Mouse (Mus musculus): ENCODE measurements at regions not wholly inside any gene's neighbourhood (a gene's known extent, or its start where the extent isn't known, plus 50 kb on each side); places are given as distances from the start of the nearest gene placed in this dataset.
A peak's percentile ranks its signal among the peaks of the same experiment; 100 is the strongest.

DNA sequence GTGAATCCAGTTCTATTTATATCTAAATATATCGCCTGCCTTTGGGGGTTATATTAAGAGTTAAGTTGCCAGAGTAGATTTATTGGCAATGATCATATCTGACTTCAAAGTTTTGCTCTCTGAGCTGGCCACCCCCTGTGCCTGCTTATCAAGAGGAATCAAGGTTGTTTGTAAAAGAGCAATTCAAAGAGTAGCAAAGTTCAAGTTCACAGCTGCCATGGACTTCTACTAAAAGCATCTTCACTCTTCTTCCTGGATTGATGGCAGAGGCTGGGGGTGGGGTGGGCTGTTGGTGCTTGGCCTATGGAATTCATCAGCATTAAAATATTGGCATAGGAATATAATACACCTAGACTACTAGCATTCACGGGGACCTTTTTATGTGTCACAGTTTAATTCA, 131.2 kb upstream of the Cxxc4 start:
- no peak for DNase-seq (ENCODE audit: low read depth, low spot score)

DNA sequence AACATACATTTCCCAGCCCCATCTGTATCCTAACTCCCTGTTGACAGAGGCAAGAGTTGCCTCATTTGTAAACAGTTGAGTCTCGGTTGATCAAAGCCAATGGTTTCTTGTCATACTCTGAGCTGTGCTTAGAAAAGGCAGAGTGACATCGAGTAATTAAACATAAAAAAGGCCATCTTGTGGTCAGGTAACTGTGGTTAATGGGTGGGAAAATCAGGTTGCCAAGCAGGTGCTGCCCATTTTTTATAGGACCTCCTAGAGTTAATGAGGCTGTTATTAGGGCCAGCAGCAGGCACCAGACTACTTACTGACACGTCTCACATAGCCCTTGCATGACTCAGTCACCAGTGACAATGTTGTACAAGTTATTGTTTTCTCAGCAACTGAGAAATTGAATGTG, 130.7 kb upstream of the Cxxc4 start:
- DNase-seq (ENCODE audit: low read depth, low spot score): no peak

DNA sequence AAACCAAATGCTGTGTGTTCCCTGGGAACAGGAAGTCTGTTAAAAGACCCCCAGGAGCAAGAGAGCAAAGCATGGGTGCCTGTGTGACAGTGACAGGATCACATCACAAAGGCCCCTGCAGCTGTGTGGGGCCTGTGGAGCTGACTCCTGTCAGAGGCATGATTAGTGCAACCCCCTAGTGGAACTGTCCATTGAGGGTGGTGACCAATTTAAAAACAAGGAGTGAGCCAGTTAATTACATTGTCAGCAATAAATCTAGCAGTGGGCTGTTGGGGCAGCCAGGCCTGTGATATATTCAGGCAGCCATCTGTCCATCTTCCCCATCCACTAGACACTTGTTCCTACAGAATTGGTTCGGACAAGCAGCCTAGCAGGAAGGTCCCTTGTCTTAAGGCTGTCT, 121.8 kb upstream of the Cxxc4 start:
- DNase-seq (ENCODE audit: low read depth, low spot score): no peak

DNA sequence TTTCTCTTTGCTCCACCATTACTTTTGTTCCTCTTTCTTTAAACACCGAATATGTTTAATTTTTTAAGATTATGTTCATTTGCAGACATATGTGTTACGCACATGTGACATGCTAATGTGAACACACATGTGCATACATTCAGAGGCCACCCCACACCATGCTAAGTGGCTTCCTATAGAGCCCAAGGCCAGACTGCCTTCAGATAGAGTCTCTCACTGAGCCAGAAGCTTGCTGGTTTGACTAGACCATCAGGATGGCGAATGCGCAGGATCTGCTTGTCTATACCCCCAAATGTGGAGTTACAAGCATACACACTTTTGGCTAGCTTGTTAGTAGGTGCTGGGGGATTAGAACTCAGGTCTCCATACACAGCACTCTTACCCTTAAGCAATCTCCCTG, 121.3 kb upstream of the Cxxc4 start:
- no peak for DNase-seq (ENCODE audit: low read depth, low spot score)

DNA sequence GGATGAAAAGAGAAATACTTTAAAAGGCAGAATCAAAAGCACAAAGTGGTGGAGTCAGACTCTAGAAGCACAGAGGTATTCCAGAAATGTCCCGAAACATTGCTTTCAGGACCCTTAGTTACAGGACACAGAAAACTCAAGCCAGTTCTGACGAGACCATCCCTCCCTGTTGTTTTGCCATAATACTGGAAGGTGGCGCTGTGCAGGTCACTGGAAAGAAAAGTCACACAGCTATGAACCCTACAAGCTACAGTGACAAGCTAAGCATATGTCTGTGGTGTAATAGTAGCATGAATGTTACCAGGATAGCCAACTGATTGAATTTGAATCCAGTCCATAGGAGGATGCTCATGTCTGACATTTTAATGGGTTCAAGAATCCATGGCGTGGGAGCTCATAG, 117.4 kb upstream of the Cxxc4 start:
- no peak for DNase-seq (ENCODE audit: low read depth, low spot score)

DNA sequence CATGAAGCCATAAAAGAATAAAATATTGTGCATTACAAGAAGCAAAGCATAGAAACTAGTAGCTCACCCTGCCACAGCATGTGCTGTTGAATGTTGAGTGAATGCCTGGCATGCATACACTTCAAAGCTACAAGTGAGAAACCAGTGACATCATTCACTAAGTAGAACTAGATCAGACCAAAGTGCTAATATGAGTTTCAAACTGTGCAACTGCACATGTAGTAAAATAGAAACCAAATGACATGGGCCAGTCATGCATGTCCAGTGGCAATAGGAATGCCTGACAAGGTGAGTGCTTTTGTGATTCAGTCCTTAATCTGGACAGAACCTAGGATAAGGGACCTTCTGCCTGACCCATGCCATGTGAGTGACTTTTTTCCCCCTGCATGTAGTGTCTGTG, 111.3 kb upstream of the Cxxc4 start:
- DNase-seq (ENCODE audit: low read depth, low spot score): no peak

DNA sequence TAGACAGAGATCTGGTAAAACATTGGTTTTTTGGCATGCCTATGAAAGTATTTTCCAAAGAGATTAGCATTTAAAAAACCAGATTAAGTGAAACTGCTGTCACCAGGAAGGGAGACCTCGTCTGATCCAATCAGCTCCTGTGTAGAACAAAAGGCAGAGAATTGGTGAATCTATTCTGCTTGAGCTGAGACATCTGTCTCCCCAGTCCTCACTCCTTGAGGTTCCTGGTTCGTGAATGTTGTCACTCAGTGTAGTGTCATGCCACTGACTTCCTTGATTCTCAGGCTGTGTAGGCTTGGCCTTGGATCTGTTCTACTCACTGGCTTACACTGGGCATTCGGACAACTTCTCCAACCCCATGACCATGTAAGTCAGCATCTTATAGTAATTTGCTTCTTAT, 105.9 kb upstream of the Cxxc4 start:
- DNase-seq (ENCODE audit: low read depth, low spot score): no peak

DNA sequence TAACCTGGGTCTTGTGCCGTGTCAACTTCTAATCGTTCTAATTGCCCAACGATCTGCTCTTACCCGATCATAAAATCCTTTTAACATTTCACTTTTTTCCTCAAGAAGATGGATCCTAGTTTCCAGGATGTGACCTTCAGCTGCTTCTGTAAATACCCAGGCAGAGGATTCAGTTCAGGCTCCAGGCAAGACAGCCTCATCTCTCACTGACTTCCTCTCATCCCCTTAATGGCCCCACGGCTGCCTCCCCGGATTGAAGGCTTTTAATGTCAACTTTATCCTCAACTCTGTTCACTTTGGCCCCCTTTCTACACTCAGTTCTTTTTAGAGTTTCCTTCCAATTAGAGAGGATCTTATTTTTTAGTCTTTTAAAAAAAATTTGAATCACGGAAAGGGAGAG, 91.0 kb upstream of the Cxxc4 start:
- no peak for DNase-seq (ENCODE audit: low read depth, low spot score)

DNA sequence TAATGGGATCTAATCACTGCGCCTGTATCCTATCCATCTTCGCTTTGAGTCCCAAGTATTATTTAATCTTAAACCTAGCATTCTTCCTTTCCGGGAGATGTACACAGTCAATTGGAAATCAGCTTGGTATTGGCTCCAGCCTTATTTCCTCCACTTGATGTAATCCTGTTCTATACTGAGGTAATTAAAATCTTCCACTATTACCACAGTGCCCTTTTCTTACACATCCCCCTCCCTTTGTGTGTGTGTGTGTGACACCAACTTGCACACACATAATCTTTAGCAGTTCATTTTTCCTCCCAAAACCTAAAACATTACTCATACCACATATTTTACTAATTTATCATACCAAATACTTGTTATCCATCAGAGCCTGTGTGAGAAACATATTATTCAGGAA, 90.3 kb upstream of the Cxxc4 start:
- no peak for DNase-seq (ENCODE audit: low read depth, low spot score)

DNA sequence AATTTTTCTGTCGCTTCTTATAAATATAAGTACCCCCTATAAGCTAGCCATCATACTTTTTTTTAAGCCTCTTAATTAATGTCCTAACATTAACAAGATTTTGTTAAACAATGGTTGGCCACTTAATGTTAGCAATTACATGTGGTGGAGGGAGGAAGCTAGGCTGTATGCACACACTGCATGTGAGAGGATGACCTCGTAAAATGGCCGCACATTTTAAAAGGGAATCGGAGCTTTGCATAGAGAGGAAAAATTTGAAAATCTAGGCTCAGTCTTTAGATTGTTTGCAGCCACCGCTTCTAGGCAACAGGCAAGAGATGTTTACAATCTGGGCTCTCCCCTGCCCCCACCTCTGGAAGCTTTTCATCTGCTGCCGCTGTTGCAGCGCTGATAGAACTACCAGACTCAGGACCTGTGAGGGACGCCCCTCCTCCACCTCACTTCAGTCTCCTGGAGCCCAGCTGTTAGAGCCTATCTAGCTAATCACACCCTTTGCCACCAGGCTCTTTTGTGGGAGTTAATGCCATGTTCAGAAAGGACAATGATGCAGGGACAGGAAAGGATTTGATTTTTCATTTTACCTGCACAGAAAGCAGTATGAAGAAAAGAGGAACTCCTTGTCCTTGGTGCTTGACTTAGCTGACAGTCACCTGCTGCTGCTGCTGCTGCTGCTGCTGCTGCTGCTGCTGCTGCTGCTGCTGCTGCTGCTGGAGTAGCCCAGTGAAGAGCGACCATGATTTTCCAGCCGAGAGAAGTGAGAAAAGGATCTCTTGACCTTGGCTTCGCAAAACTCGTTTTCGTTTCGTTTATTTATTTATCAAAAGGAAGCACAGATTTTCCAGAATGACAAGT, 89.7 kb upstream of the Cxxc4 start:
- DNase-seq (ENCODE audit: low read depth, low spot score): no peak

DNA sequence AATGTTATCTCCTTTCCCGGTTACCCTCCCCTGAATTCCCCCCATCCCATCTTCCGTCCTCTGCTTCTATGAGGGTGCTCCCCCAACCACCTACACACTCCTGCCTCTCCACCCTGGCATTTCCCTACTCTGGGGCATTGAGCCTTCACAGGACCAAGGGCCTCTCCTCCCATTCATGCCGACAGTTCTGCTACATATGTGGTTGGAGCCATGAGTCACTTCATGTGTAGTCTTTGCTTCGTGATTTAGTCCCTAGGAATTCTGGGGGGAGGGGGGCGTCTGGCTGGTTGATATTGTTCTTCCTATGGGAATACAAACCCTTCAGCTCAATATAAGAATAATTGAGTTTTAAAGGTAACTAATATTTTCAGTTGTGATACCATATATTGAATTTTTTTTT, 74.0 kb upstream of the Cxxc4 start:
- DNase-seq (ENCODE audit: low read depth, low spot score): peak; percentile 86

DNA sequence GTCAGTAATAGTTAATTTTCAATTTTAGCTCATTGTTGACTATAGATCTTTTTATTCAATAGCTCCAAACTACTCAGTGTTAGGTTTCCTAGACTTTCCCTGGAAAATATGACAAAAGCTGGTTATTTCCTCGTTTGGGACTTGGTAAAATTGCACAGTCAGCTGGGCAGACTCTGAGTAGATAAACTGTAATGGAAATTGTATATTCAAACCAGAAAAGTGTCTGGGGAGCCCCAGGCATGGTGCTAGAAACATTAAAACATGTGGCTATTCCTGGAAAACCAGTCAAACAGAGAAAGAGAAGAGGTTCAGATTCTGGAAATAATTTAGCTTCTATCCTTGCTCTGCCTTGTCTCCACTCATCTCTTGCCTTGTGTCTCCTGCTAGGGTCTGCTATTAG, 66.4 kb upstream of the Cxxc4 start:
- DNase-seq (ENCODE audit: low read depth, low spot score): no peak

DNA sequence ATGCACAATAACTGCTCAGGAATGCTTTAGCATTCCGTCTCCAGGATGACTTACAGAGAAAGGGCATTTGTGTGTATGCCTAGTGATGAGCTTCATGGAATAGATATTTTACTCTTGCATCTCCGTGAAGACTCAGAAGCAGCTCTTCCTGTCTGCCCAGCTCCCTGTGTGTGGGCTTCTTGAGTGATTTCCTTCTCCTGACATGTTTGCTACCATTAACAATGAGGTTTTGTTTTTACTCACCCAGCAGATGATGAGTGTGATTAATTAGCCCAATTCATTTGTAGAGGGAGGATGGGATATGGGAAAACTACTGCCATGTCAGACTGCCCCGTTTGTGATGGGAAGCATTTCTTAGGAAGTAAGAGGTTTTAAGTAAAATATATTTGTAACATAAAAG, 63.9 kb upstream of the Cxxc4 start:
- no peak for DNase-seq (ENCODE audit: low read depth, low spot score)

DNA sequence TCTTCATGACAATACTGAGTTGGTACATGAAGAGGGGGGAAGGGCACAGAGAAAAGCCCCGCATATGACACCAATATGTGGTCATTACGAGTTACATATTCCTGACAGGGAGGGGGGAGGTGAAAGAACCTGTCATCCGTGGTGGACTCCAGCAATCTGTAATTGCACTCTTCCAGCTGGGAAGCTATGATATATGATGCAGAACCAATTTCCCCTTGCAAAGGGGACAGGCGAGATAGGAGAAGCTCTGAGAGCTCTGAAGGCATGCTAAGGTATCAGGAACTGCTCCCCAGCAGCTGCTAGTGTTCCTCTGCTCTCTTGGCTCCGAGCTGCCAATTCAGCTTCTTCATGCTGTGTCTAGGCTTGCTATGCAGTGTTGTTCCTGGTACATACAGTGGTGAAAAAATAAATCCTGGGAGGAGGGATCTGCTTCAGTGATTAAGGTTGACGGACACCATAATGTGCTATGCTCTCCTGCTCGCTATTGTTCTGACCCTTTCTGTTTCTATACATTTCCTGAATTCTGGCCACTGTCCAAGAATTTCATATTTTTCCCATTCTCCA, 57.7 kb upstream of the Cxxc4 start:
- DNase-seq (ENCODE audit: low read depth, low spot score): no peak

DNA sequence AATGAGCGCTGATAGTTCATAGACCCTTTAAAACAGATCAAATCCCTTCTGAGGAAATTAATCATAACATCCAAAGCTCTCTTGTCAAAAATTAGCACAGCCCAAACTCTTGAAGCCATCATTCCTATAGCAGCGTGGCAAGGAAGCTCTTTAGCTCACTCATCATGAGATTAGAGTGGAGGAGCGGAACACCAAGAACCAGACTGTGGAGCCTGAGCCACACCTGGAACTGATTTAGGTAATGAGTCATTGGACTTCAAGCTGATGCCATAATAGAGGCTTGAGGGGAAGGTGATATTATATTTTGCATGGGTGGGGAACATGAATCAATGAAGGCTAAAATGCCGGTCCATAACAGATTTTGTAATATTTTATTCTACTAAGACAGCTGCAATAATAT, 52.2 kb upstream of the Cxxc4 start:
- DNase-seq (ENCODE audit: low read depth, low spot score): peak; percentile 65
